Mouse (Mus musculus) layer of hippocampus, postnatal 10 days (tissue): Measurements from ENCODE around the gene Map3k5. TPM values are rescaled to one million over a fixed set of nuclear protein-coding genes. Genes with fewer than 3 reads are reported as not detected.

Experiments used
- DNase-seq, 2 experiments: peaks; one replicate each; pipeline ENCODE4 v3.0.0; 2021; ENCODE audit warnings: low spot score in 2 of 2
- total RNA-seq, 2 experiments: library from RNA; stranded (reverse); gene quantifications; 2 replicates each; pipeline ENCODE4 v1.2.3; 2021

The Map3k5 gene
- total RNA-seq, 2 experiments from 2014 or later = 18.6 to 19.0 TPM

GRCm38 (mm10) chr10:19935295-19935623 lies 987 bp downstream of the Map3k5 start:
- DNase-seq = no peak

GRCm38 (mm10) chr10:19935821-19936367 lies 1.6 kb downstream of the Map3k5 start:
- DNase-seq = no peak

- DNase-seq = no peak
Measured at GRCm38 (mm10) chr10:19936961-19937708, 2.9 kb downstream of the Map3k5 start.

- no peak for DNase-seq
Measured at GRCm38 (mm10) chr10:19938738-19939137, 4.5 kb downstream of the Map3k5 start.

GRCm38 (mm10) chr10:19939282-19939705 lies 5.0 kb downstream of the Map3k5 start:
- DNase-seq = no peak

GRCm38 (mm10) chr10:19940127-19940526 lies 5.9 kb downstream of the Map3k5 start:
- no peak for DNase-seq

- no peak for DNase-seq
Measured at GRCm38 (mm10) chr10:19940626-19941025, 6.4 kb downstream of the Map3k5 start.

- DNase-seq = no peak
Measured at GRCm38 (mm10) chr10:19941063-19941462, 6.8 kb downstream of the Map3k5 start.

- DNase-seq = no peak
Measured at GRCm38 (mm10) chr10:19941914-19942313, 7.6 kb downstream of the Map3k5 start.

GRCm38 (mm10) chr10:19942621-19943020 lies 8.3 kb downstream of the Map3k5 start:
- no peak for DNase-seq

GRCm38 (mm10) chr10:19945651-19946050 lies 11.4 kb downstream of the Map3k5 start:
- no peak for DNase-seq

GRCm38 (mm10) chr10:19946644-19947043 lies 12.4 kb downstream of the Map3k5 start:
- no peak for DNase-seq

GRCm38 (mm10) chr10:19947441-19947840 lies 13.2 kb downstream of the Map3k5 start:
- DNase-seq = no peak

GRCm38 (mm10) chr10:19947901-19948300 lies 13.6 kb downstream of the Map3k5 start:
- no peak for DNase-seq

- no peak for DNase-seq
Measured at GRCm38 (mm10) chr10:19948381-19948780, 14.1 kb downstream of the Map3k5 start.

- no peak for DNase-seq
Measured at GRCm38 (mm10) chr10:19949106-19949505, 14.8 kb downstream of the Map3k5 start.

GRCm38 (mm10) chr10:19953032-19953761 lies 18.9 kb downstream of the Map3k5 start:
- DNase-seq = no peak

- DNase-seq = no peak
Measured at GRCm38 (mm10) chr10:19954572-19954971, 20.3 kb downstream of the Map3k5 start.

GRCm38 (mm10) chr10:19955817-19956216 lies 21.5 kb downstream of the Map3k5 start:
- DNase-seq = no peak

GRCm38 (mm10) chr10:19956745-19957144 lies 22.5 kb downstream of the Map3k5 start:
- no peak for DNase-seq

GRCm38 (mm10) chr10:19960831-19961380 lies 26.6 kb downstream of the Map3k5 start:
- no peak for DNase-seq

- DNase-seq = no peak
Measured at GRCm38 (mm10) chr10:19962746-19963145, 28.5 kb downstream of the Map3k5 start.
